Mouse (Mus musculus) lung, adult 2 months (tissue): ENCODE measurements around the gene Appl1. TPM values are rescaled to one million over a fixed set of nuclear protein-coding genes. Genes with fewer than 3 reads are reported as not detected.

Experiments used
- DNase-seq: peaks from one replicate; pipeline ENCODE4 v3.0.0; 2022
- H3K4me1 ChIP-seq: fragments of 200-500 bp; 2 replicates; pipeline ENCODE4 v1.6.1; 2011; ENCODE audit warnings: low read length; ENCODE audit not compliant: control insufficient read depth, insufficient read depth
- H3K4me3 ChIP-seq: fragments of 200-500 bp; replicated peaks from 2 replicates; pipeline ENCODE3; 2011; ENCODE audit warnings: low read depth, mild to moderate bottlenecking, control low read depth, low read length; ENCODE audit errors: extremely low read depth
- CTCF ChIP-seq: fragments of 200-500 bp; IDR thresholded peaks from 2 replicates; pipeline ENCODE4 v1.5.1; 2011; ENCODE audit warnings: mild to moderate bottlenecking, low read length, control low read depth; ENCODE audit not compliant: insufficient read depth
- POLR2A ChIP-seq: fragments of 200-500 bp; IDR thresholded peaks from 2 replicates; pipeline ENCODE4 v1.6.1; 2011; ENCODE audit warnings: low read depth, mild to moderate bottlenecking, control low read depth, low read length, borderline replicate concordance; ENCODE audit errors: extremely low read depth
- WGBS: fragments of 180-500 bp; shearing (Covaris S2); methylation state at CpG from one replicate; pipeline ENCODE4 v1.1.7; 2018; 5-methylcytosine and 5-hydroxymethylcytosine counted together
- polyA plus RNA-seq: library from polyadenylated mRNA; depleted of rRNA; stranded (reverse); fragments of >200 nt; gene quantifications from 2 replicates; pipeline ENCODE4 v1.2.3, GENCODE M21; 2012

Gene Appl1
- polyA plus RNA-seq, 1 experiment = 6.1 TPM

DNA sequence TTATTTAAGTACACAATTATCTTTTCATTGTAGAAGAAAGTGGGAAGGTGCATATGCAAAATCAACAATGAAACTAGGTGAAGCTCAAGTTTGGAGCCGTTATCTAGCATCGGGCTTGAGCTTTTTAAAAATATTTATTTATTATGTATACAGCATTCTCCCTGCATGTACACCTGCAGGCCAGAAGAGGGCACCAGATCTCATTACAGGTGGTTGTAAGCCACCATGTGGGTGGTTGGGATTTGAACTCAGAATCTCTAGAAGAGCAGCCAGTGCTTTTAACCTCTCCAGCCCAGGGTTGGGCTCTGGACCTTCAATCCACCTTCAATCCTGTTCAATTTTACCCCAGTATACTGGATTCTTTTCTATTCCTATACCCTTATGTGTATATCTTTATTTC, 17.7 kb upstream of the Appl1 start:
- TF ChIP-seq CTCF (peak; percentile 21; the same call in 1 of the 2 replicates), POLR2A (no peak)
- WGBS = 46% methylated on average over 2 of the region's 2 CpGs
- Histone ChIP-seq H3K4me1 (no peaks in the 10 kb centered on the region), H3K4me3 (no peak overlapping the region)
- no peak for DNase-seq

DNA sequence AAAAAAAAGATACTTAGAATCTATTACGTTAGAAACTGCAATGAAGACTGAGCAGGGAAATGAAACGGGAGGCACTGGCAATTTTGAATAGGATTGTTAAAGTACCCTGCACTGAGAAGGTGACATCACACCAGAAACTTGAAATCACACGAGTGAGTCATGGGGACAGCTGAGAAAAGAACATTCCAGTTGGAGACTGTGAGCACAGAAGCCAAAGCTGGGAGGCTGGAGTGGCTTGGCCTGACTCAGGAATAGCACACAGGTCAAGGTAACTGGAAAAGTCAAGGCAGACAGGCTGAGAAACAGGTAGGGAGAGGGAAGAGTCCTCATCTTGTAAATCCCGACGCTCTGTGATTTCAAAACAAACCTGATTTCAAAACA, 11.1 kb upstream of the Appl1 start:
- TF ChIP-seq CTCF = no peak
- no peak for TF ChIP-seq POLR2A
- Histone ChIP-seq H3K4me1 (no peaks in the 10 kb centered on the region), H3K4me3 (no peak overlapping the region)
- WGBS = 68% methylated on average over 5 of the region's 5 CpGs
- DNase-seq = no peak

DNA sequence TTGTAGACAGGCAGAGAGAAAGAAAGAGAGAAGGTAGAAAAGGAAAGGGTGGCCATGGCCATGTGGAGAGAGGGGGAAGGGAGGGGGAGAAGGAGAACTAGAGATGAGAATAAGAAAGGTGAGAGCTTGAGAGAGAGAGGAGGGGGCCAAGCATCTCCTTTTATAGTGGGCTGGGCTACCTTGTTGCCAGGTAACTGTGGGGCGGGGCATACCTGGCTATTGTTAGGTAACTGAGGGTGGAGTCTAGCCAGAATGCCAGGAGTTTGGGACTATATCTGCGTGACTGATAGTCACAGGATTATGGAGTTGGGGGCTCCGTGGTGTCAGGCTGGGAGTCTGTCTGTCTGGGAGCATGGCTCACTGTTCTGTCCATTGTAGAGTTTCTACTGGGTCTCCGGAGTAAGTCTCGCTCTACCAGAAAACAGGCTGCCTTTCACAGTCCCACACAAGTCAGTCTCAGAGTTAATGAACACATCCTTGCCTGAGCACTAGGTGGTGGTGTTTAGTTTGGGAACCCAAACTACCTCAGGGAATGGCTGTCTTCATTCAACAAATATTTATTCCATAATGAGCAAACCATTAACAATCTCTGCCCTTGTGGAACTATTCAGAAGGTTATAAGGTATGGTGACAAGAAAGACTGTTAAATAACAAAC, 10.6 kb upstream of the Appl1 start:
- WGBS = 64% methylated on average over 5 of the region's 5 CpGs
- TF ChIP-seq CTCF (no peak), POLR2A (no peak)
- no peaks in the 10 kb centered on the region for H3K4me1 ChIP-seq
- DNase-seq = no peak
- H3K4me3 ChIP-seq = no peak overlapping the region

DNA sequence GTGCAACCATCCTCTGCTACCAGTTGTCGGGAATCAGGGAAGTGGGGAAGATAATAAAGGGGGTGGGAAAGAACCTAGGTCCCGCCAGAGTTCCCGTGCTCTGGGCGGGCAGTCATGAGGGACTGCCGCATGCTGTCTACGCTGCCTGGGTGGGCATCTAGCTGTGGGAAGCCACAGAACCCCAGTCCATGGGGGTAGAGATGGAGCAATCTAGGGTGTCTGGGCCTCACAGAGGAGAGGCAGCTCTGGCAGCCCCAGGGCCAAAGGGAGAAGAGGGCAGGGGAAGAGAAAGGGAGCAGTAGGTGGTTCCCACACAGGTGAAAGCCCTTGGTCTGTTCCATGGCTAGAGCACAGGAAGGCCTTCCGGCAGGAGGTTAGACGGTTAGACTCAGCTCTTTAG, 10.0 kb upstream of the Appl1 start:
- TF ChIP-seq CTCF (no peak), POLR2A (no peak)
- WGBS = 94% methylated on average over 8 of the region's 8 CpGs
- Histone ChIP-seq H3K4me1 (no peaks in the 10 kb centered on the region), H3K4me3 (no peak overlapping the region)
- no peak for DNase-seq

DNA sequence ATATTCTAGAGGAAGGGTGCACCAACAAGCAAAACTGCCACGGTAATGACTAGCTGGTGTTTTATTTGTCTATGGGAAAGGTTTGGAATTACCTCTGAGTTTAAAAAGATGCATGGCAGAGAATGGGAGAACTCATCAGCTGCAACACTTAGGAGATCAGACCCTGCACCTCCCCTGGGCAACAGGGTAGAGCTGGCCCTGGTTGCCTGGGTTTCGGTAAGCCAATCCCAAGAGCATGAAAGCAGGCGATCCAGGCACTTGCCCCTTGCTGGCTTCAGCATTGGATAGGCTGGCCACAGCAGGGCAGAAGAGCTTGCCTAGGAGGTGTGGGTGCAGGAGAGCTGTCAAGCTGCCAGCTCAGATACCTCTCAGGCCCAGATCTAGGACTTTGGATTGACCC, 8.8 kb upstream of the Appl1 start:
- DNase-seq = no peak
- WGBS = 87% methylated on average over 3 of the region's 3 CpGs
- no peak for TF ChIP-seq POLR2A
- TF ChIP-seq CTCF = no peak
- Histone ChIP-seq H3K4me1 (no peaks in the 10 kb centered on the region), H3K4me3 (no peak overlapping the region)

DNA sequence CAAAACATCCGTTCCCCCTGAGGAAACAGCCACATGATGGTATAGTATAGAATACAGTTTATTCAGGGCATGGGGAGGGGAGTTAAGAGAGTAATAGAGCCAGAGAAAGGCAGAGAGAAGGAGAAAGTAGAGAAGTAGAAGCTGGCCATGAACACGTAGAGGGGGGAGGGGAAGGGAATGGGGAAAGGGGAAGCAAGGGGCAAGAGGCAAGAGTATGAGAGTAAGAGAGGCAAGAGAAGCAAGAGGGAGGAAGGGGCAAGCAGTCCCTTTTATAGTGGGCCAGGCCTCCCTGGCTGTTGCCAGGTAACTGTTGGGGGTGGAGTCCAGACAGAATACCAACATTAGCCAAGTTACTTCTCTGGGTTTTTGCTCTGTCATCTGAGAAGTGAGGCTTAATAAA, 6.5 kb upstream of the Appl1 start:
- DNase-seq = no peak
- WGBS = 57% methylated on average over 2 of the region's 2 CpGs
- Histone ChIP-seq H3K4me1 (no peaks in the 10 kb centered on the region), H3K4me3 (no peak overlapping the region)
- TF ChIP-seq CTCF = no peak
- TF ChIP-seq POLR2A = no peak

DNA sequence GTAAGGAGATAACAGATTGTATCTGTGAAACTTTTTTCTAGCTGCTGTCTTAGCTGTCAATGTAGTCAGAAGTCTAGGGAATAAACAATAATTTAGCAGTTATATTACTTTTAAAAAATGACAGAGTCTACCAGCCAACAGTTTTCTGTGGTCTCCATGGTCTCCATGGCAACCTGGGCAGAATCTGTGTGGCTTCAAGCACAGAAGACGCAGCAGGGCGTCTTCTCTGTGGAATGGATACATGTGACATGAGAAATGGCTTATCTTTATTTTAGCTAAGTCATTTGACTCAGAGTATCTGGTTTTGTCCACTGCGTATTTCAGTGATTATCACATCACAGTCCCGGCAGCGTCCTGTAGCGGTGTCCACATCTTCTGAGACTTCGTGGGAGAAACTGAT, 5.2 kb upstream of the Appl1 start:
- WGBS = 85% methylated on average over 7 of the region's 7 CpGs
- TF ChIP-seq POLR2A (no peak), CTCF (no peak)
- no peaks in the 10 kb centered on the region for H3K4me1 ChIP-seq
- H3K4me3 ChIP-seq = no peak overlapping the region
- DNase-seq = no peak

DNA sequence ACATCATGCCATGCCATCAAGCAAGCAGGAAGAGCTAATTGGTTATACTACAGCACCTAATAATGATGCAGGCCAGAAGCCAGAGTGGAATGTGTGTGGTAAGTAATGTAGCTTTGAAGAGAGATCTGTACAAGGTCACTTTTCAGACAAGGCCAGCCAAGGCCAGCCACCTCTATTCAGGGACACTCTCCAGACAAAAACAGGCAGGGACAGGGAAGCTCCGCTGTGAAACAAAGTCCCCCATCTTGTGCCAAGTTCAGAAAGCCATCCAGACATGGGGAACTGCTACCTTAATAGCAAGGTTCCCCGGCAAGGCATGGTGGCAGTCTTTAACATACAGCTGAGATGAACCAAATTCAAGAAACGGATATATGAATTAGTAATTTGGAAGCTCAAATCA, 4.5 kb upstream of the Appl1 start:
- 85% methylated on average over 3 of the region's 3 CpGs for WGBS
- Histone ChIP-seq H3K4me3 (no peak overlapping the region), H3K4me1 (no peaks in the 10 kb centered on the region; the same call in 1 of the 2 replicates)
- no peak for DNase-seq
- no peak for TF ChIP-seq CTCF
- TF ChIP-seq POLR2A = no peak

DNA sequence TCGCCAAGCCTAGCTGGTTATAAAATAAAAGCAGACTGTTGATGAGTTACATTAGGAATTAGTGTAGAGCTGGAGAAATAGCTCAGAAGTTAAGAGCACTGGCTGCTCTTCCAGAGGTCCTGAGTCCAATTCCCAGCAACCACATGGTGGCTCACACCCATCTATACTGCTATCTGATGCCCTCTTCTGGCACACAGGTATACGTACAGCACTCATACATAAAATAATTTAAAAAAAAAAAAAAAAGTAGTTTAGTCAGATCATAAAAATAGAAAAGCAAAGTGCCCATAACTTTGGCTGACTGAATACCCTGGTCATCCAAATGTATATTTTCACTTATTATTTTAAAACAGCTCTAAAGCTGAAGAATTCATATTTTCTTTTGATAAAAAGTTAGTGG, 2.1 kb upstream of the Appl1 start:
- Histone ChIP-seq H3K4me1 (no peaks in the 10 kb centered on the region; the same call in 1 of the 2 replicates), H3K4me3 (no peak overlapping the region)
- TF ChIP-seq CTCF = no peak
- no peak for TF ChIP-seq POLR2A
- DNase-seq = no peak
- 70% methylated on average over 2 of the region's 2 CpGs for WGBS

DNA sequence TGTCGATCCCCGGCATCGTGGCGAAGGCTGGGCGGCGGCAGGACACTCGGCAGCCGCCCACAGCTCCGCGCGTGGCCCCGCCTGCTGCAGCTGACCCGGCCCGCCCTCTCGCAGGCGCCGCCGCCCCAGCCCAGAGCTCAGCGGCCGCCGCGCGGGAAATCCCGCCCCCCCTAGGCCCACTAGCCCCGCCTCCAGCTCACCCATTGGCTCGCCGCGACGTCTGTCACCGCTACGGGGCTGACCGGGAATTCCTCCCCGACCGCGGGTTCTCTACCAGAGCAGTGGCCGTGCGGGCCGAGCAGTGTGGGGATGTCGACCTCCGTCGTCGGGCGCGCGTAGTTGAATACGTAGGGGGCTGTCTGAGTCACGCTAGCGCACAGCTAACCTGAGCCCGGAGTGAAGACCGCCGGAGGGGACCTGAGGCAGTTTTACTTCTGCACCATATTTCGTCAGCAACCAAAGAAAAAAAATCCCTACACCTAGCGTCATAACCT, 546 bp downstream of the Appl1 start:
- peak; percentile 96 for DNase-seq
- under 1% methylated on average over 53 of the region's 53 CpGs for WGBS
- Histone ChIP-seq H3K4me3 (peak overlapping the region; percentile 96), H3K4me1 (no peaks in the 10 kb centered on the region; the same call in 1 of the 2 replicates)
- TF ChIP-seq CTCF (no peak), POLR2A (peak; percentile 95)
